Mouse (Mus musculus) ES-Bruce4 (cell line): ENCODE data around the gene Rbfox3. TPM values are rescaled to one million over a fixed set of nuclear protein-coding genes. Genes with fewer than 3 reads are reported as not detected.
A peak's percentile ranks its signal among the peaks of the same experiment; 100 is the strongest.

ENCODE experiments used
- H3K27ac ChIP-seq: 2 replicates; pipeline ENCODE4 v1.5.1; 2012; ENCODE audit warnings: low read length, inconsistent platforms; ENCODE audit not compliant: insufficient read depth
- H3K27me3 ChIP-seq: 2 replicates; pipeline ENCODE4 v1.6.1; 2012; ENCODE audit warnings: mild to moderate bottlenecking, low read length, inconsistent platforms; ENCODE audit not compliant: control insufficient read depth, poor library complexity, insufficient read depth, severe bottlenecking
- H3K36me3 ChIP-seq: 2 replicates; pipeline ENCODE4 v1.6.1; 2012; ENCODE audit warnings: inconsistent platforms, mild to moderate bottlenecking, low read length, moderate library complexity; ENCODE audit not compliant: control insufficient read depth, poor library complexity, insufficient read depth, severe bottlenecking
- H3K4me1 ChIP-seq: one replicate; pipeline ENCODE4 v1.8.1; 2011; ENCODE audit warnings: low read length; ENCODE audit not compliant: control insufficient read depth, insufficient read depth
- H3K4me3 ChIP-seq: 2 replicates; pipeline ENCODE4 v1.5.1; 2011; ENCODE audit warnings: low read depth, mild to moderate bottlenecking, low read length
- H3K9ac ChIP-seq: 2 replicates; pipeline ENCODE4 v1.6.1; 2012; ENCODE audit warnings: low read depth, mild to moderate bottlenecking, inconsistent platforms; ENCODE audit not compliant: poor library complexity, severe bottlenecking
- H3K9me3 ChIP-seq: replicated peaks from 2 replicates; pipeline ENCODE4 v1.6.1; 2012; ENCODE audit warnings: mild to moderate bottlenecking, low read length, inconsistent platforms; ENCODE audit not compliant: control insufficient read depth, poor library complexity, insufficient read depth, severe bottlenecking
- CTCF ChIP-seq: IDR thresholded peaks from one replicate; pipeline ENCODE4 v1.8.1; 2011; ENCODE audit warnings: low read depth, low read length
- EP300 ChIP-seq: IDR thresholded peaks from 2 replicates; pipeline ENCODE4 v1.6.1; 2011; ENCODE audit warnings: low read depth, low read length; ENCODE audit not compliant: insufficient read depth
- POLR2A ChIP-seq: IDR thresholded peaks from one replicate; pipeline ENCODE4 v1.8.1; 2011; ENCODE audit warnings: low read length; ENCODE audit not compliant: insufficient read depth
- polyA plus RNA-seq: library from polyadenylated mRNA; stranded (reverse); fragments of >200 nt; gene quantifications from 2 replicates; pipeline ENCODE4 v1.2.4, GENCODE M21; 2011; ENCODE audit warnings: low read depth; ENCODE audit not compliant: missing spikeins, insufficient read depth, insufficient read length

Rbfox3 gene
- polyA plus RNA-seq, 1 experiment: 0.85 TPM

- no peaks in the 10 kb centered on the region for H3K27me3 ChIP-seq
- H3K4me1 ChIP-seq: no peaks in the 10 kb centered on the region
- TF ChIP-seq EP300 (no peak), CTCF (peak; percentile 79)
- no peaks in the 10 kb centered on the region for H3K9me3 ChIP-seq
- no peak overlapping the region for H3K27ac ChIP-seq
- H3K36me3 ChIP-seq: no peaks in the 10 kb centered on the region
- H3K4me3 ChIP-seq: no peak overlapping the region
- no peak overlapping the region for H3K9ac ChIP-seq
Measured at GRCm38 (mm10) chr11:118648369-118648768, 263.0 kb downstream of the Rbfox3 start.

GRCm38 (mm10) chr11:118646864-118647263, 264.5 kb downstream of the Rbfox3 start:
- no peaks in the 10 kb centered on the region for H3K4me1 ChIP-seq
- no peaks in the 10 kb centered on the region for H3K9me3 ChIP-seq
- no peak overlapping the region for H3K9ac ChIP-seq
- H3K27me3 ChIP-seq: no peaks in the 10 kb centered on the region
- no peak for TF ChIP-seq POLR2A
- TF ChIP-seq EP300: no peak
- no peak for TF ChIP-seq CTCF
- no peak overlapping the region for H3K27ac ChIP-seq
- no peak overlapping the region for H3K4me3 ChIP-seq
- no peaks in the 10 kb centered on the region for H3K36me3 ChIP-seq

- Histone ChIP-seq H3K4me1 (no peaks in the 10 kb centered on the region), H3K4me3 (no peak overlapping the region), H3K36me3 (no peaks in the 10 kb centered on the region), H3K9ac (no peak overlapping the region), H3K27me3 (no peaks in the 10 kb centered on the region), H3K27ac (no peak overlapping the region), H3K9me3 (no peaks in the 10 kb centered on the region)
- TF ChIP-seq POLR2A: no peak
- TF ChIP-seq CTCF: no peak
- TF ChIP-seq EP300: no peak
Measured at GRCm38 (mm10) chr11:118645158-118645557, 266.2 kb downstream of the Rbfox3 start.

DNA sequence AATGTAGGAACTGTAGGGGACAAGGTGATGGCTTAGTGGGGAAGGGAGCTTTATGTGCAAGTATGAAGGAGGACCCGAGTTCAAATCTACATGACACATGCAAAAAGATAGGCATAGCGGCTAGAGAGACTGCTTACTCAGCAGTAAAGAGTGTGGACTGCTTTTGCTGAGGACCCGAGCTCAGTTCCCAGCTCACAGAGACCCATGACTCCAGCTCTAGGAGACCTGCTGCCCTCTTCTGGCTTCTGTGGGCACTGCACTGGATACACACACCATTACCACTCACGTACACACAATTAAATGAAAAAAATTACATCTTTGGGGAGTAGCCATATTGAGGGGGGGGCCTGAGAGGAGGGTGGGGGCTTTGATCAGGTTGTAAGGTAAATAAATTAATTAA, 270.7 kb downstream of the Rbfox3 start:
- TF ChIP-seq POLR2A (no peak), CTCF (peak; percentile 77), EP300 (no peak)
- Histone ChIP-seq H3K9ac (no peak overlapping the region), H3K36me3 (no peaks in the 10 kb centered on the region), H3K27me3 (no peaks in the 10 kb centered on the region), H3K9me3 (no peaks in the 10 kb centered on the region), H3K4me3 (no peak overlapping the region), H3K4me1 (no peaks in the 10 kb centered on the region), H3K27ac (no peak overlapping the region)

DNA sequence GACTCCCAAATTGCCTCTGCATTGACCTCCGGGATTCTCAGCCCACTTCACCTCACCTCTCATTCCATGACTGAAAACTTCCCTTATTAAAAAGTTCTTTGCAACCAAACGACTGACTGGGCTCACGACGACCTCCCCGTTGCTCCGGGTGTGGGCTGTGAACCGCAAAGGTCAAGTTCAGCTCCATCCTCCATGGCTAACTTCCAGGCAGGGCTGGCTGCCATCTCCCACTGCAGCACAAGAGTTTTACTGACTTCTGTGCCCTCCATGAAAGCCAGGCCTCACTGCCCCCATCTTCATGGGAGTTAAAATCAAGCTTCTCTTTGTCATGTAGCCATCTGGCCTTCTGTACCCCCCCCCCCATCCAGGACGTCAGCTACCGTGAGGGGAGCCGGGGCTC, 273.7 kb downstream of the Rbfox3 start:
- no peaks in the 10 kb centered on the region for H3K9me3 ChIP-seq
- no peak for TF ChIP-seq CTCF
- TF ChIP-seq POLR2A: no peak
- TF ChIP-seq EP300: no peak
- H3K27me3 ChIP-seq: no peaks in the 10 kb centered on the region
- no peak overlapping the region for H3K4me3 ChIP-seq
- no peaks in the 10 kb centered on the region for H3K4me1 ChIP-seq
- no peaks in the 10 kb centered on the region for H3K36me3 ChIP-seq
- no peak overlapping the region for H3K9ac ChIP-seq
- H3K27ac ChIP-seq: no peak overlapping the region

GRCm38 (mm10) chr11:118634647-118635046, 276.8 kb downstream of the Rbfox3 start:
- Histone ChIP-seq H3K27me3 (no peaks in the 10 kb centered on the region), H3K9me3 (no peaks in the 10 kb centered on the region)
- TF ChIP-seq EP300: no peak
- peak; percentile 79 for TF ChIP-seq CTCF

More at GRCm38 (mm10) chr11:118634647-118635046, 276.8 kb downstream of the Rbfox3 start:
- no peak overlapping the region for H3K9ac ChIP-seq
- no peaks in the 10 kb centered on the region for H3K4me1 ChIP-seq
- H3K36me3 ChIP-seq: no peaks in the 10 kb centered on the region
- no peak overlapping the region for H3K27ac ChIP-seq
- H3K4me3 ChIP-seq: no peak overlapping the region
